Mouse (Mus musculus): ENCODE results near the gene Map3k11.
"Not testable (repeated sequence)": the region's sequence is repeated elsewhere in the genome, so short reads cannot be mapped to it uniquely, and the experiment has no call there.

Gene Map3k11

DNA sequence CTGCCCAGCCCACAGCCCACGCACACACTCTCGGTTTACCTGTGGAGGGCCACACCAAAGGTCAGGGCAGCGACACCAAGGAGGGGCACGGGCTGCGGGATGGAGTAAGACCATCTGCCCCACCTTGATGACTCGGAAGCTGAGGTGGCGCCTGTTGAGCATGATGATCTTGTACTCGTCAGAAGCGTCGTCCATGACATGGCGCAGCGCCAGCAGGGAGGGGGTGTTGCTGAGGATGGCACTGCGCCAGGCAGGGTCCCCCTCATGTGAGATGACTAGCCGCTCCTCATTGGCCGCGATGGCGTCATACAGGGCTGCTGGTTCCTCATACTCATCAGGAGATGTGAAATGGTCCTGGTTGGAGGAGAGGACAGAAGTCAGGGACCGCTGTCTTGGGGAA is 22.2 kb upstream of the Map3k11 start:
- no peak for DNase-seq (ENCODE audit: low read depth)

DNA sequence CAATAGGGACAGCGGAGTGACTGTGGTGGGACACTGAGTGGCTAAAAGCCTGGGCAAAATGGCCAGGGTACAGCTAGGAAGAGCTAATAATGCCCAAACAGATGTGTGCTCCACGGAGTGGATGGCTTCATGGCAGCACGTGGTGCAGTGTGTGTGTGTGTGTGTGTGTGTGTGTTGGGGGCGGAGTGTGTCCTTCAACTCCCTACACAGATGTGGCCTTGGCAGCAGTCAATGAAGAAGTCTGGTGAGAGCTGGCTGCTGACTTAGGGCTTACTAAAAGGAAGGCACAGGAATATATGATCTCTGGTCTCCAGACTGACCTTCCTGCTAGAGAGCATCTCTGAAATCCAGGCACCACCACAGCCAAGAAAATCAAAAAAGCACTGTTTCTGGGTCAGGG is 20.2 kb upstream of the Map3k11 start:
- no peak for DNase-seq (ENCODE audit: low read depth)

DNA sequence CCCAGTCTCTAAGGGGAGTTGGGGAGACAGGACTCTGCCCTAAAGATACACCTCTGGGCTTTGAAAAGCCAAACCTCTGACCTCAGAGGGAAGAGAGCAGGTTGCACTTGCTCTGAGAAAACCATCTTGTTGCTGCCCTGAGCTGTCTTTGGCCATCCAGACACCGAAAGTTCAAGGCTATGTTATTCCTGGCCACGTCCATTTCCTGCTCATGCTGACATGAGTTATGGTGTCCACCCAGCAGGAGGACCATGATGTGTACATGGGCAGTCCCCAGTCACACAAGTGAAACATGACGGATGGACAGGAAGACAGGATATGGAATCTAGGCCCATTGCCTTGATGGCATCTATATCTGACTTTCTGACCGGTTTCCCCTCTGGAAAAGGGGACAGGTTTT is 8.1 kb upstream of the Map3k11 start:
- no peak for DNase-seq (ENCODE audit: low read depth)

DNA sequence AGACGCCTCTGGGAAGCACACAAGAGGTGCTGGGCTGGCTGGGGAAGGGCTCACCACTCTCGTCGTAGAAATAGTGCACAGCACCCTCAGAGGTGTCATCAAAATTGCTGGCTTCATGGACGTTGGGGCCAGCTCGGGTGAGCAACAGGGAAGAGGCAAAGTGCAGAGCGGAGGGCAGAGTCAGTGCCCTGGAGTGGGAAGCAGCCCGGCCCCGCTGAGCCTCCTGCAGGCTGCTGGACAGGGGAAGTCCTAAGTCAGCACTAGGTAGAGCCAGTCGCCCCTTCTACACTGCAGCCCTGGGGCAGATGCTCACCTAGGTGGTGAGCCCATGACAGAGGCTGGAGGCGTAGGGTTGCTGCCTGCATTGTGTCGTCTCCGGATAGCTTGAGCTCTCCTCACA is 4.3 kb upstream of the Map3k11 start:
- no peak for DNase-seq (ENCODE audit: low read depth)

DNA sequence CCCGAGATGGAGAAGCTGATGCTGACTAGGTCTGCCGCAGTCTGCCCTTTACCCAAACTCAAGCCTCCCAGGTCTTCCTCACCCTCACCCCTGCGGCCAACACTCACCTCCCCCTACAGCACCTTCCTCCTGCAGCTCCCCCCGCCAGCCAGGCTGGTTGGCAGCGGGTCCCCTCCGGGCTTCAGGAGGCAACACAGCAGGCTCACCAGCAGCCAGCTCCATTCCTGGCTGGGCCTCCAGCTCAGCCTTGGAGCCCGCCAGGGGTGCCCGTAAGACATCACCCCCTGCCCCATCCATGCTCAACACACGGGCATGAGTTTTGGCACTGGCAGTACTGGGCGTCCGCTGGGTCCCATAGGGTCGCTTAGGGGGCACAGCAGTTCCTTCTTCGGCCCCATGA is 3.6 kb upstream of the Map3k11 start:
- no peak for DNase-seq (ENCODE audit: low read depth)

DNA sequence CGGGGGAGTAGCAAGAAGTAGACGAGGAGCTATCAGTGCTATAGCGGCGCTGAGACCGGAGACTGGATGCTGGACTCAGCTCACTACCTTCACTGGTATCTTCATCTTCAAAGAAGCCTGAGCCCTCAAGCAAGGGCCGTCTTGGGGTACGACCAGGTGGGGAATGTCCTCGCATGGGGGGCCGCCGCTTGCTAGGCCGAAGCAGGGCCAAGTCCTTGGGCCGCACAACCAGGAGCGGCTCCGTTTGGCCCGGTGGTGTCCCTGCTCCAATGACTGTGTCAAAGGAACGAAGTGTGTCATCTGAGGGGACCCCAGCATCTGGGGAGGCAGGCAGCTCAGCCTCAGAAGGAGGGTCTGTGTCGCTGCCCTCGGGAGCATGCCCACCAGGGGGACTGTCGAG is 3.1 kb upstream of the Map3k11 start:
- DNase-seq (ENCODE audit: low read depth): no peak

DNA sequence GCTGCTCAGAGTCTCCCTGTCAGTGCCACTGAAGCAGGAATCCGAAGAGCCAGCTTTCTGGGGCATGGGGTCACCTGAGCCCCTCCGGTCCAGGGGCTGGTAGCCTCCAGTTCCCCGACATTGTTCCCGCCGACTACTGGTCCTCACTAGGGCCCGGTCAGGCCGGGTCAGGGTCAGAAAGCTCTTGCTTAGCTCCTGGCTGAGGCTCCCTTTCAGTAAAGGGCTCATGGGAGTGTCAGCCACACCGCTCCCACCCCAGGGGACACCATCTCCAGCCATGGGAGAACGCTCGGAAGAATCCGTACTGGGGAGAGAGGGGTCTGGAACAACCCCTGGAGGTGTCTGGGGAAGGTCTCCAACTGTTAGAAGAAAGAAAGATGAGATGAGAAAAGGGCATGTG is 2.7 kb upstream of the Map3k11 start:
- no peak for DNase-seq (ENCODE audit: low read depth)

DNA sequence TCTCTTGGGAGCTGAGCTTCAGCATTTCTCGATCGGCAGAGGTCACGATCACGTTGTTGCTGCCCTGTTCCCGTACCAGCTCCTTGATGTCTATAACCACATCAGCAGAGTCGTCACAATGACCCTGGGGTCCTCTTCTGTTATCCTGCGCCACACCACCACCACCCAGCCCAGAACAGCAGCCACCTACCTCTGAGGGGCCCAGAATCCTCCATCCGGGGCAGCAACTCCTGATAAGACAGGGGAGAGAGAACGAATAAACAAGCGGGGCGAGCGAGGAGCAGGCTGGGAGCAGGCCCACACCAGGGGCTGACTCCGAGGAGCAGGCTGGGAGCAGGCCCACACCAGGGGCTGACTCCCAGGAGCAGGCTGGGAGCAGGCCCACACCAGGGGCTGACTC is 2.1 kb upstream of the Map3k11 start:
- DNase-seq (ENCODE audit: low read depth): no peak

DNA sequence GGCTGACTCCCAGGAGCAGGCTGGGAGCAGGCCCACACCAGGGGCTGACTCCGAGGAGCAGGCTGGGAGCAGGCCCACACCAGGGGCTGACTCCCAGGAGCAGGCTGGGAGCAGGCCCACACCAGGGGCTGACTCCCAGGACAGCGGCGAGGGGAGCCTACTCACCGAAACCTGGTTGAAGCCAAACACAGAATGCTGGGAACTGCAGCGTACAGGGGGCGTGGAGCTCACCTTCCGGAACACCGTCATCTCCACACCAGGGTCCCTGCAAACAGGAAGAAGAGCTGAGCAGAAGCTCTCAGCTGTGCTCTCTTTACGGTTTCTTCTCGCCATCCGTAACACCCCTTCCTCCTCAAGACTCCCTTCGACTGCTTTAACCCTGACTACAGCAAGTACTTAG is 1.6 kb upstream of the Map3k11 start:
- not testable (repeated sequence) for DNase-seq (ENCODE audit: low read depth)

DNA sequence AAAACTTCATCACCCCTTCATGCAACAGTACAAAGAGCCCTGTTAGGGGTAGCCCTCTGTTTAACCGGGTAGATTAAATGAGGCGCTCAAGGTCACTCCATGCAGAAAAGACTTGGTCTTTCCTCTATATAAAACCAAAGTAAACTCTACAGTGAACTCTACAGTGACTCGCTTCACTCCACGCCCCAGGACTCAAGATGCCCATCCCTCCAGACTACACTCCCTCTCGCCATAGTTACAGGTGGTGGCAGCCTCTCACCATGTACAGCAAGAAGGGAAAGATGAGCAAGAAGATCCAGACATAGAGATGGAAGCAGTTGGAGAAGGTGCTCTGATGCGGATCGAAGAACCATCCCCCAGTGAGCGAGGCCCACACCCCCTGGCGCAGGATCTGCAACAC is 804 bp upstream of the Map3k11 start:
- DNase-seq (ENCODE audit: low read depth): peak; percentile 35

DNA sequence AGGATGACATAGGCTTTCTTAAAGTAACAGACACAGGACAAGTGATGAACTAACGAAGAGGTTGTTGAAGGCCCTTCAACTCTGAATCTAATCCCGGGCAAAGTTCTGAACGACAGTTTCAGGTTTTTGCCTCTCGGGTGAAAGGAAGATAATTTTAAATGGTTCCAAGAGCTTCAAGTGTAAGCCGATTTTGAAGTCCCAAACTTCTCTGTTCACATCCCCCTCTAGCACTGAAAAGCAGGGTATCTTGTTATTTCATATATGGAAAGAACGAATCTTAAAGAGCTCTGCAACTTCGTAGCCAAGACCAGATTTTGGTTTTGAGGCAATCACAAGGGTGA is 516 bp downstream of the Map3k11 start:
- DNase-seq (ENCODE audit: low read depth): no peak

DNA sequence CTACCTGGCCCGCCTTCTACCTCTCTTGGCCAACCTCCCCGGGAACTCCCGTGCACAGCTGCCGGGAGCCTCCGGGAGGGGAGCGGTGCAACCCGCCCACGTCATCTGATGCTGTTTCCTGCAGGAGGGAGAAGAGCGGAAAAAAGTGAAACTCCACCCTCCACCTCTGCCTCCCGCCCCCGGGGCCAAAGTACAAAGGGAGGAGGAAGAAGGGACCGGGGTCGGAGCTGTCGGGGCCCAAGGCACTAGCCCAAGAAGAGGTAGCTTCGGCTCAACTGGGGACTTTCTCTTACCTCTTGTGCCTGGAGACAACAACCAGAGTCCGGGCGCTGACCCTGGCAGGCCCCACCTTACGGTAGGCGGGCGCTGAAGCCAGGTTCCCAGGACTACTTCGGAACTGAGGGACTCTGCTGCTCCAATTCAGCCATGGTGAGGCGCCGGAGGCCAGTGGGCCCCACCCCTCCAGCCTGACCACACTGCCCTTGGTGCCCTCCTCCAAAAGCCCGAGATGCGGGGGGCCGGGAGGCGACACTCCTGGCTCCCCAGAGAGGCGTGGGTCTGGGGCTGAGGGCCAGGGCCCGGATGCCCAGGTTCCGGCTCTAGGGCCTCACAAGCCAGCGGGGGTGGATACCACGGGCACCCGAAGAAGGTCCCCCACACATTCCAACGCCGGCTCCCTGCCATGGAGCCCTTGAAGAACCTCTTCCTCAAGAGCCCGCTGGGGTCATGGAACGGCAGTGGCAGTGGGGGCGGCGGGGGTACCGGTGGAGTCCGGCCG is 1.2 kb downstream of the Map3k11 start:
- DNase-seq (ENCODE audit: low read depth): peak; percentile 91

DNA sequence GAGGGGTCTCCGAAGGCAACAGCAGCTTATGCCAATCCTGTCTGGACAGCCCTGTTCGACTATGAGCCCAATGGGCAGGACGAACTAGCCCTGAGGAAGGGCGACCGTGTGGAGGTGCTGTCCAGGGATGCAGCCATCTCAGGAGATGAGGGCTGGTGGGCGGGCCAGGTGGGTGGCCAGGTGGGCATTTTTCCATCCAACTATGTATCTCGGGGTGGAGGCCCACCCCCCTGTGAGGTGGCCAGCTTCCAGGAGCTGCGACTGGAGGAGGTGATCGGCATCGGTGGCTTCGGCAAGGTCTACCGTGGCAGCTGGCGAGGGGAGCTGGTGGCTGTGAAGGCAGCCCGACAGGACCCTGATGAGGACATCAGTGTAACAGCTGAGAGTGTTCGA is 1.8 kb downstream of the Map3k11 start:
- peak; percentile 22 for DNase-seq (ENCODE audit: low read depth)

DNA sequence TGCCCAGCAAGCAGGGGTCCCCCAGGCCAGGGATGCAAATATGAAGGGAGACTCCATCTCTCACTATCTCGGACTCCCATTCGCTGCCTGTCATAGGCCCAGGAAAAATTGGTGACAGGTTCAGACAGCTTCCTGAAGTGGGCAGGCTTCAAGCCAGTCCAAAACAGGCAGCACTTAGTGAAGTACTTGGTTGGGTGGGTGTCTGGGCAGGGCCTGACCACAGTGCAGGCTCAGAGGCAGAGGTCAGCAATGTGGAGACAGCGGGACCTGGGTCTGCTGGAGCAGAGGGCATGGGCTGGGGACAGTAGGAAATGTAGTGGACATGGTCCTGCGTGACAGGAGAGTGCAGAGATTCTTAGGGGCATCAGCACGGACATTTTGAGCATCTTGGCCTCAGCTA is 3.1 kb downstream of the Map3k11 start:
- DNase-seq (ENCODE audit: low read depth): no peak

DNA sequence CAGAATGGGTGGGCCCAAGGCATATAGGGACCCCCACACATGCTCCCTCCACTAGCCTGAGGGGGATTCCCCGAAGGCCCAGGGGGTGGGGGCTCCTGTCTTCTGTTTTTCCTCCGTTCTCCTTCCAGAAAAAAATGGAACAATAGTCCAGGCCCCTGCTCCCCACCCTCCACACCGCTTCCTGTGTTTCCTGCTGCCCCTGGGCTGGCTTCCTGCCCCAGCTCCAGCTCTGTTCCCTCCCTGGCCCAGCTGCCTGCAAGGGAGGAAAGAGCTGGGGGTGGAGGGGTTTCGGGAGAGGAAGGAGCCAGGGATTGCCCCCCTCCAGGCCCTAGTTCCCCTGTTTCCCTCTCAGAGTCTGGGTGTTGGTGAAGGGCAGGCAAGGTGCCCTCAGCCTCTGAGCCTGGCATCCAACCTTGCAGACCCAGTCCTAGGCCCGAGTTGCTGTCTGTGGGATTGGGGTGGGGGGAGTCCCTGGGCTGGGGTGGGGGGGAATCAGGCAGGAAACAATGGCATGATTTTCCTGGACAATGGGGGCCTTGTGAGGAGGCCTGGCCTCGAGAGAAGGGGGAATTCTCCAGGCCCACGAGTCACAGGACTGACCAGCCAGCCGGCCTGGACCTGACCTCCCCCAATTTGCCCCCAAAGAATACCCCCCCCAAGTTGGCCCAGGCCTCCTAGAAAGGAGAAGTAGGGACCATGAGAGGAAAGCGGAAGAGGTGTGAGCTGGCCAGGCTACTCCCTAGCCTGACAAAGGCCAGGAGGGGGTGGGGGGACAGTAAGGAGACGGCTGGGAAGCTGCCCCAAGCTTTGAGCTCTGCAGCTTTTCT is 3.8 kb downstream of the Map3k11 start:
- no peak for DNase-seq (ENCODE audit: low read depth)

DNA sequence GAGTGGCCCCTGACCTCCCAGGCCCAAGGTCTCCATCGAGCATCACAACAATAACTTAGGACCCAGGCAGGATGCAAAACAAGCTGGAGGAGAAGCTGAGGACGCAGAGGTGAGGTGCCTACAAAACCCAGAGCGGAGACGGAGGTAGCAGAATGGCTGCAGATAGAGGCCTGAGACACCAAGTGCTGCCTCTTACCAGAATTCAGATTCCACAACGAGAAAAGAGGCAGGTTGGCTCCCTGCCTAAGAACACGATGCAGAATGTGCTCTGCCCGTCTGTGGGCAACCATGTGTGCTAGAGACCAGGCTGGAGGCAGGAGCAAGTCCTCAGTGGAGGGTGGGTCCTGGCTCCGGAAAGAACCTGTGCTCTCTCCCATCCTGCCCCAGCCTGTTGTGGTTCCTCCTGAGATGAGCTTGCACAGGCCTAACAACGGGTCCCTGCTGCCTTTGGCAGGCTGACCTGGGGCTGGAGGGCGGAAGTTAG is 4.4 kb downstream of the Map3k11 start:
- DNase-seq (ENCODE audit: low read depth): no peak

DNA sequence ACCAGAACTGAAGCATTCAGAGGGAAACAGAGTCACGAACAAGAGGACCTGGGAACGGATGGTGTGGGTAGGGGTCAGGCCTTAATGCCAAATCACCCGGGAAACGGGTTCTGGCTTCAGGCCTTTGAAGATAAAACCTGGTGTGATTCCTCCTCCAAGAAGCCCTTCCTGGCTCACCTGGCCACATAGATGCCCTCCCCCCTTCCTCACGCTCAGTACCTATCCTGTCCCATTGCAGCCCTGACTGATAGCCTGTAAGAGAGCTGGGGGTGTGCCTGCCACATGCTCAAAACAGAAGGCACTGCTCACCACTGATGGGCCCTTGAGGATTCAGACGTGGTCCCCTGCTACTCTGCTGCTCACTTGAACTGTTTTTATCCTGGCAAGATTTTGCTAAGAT is 5.3 kb downstream of the Map3k11 start:
- DNase-seq (ENCODE audit: low read depth): no peak

DNA sequence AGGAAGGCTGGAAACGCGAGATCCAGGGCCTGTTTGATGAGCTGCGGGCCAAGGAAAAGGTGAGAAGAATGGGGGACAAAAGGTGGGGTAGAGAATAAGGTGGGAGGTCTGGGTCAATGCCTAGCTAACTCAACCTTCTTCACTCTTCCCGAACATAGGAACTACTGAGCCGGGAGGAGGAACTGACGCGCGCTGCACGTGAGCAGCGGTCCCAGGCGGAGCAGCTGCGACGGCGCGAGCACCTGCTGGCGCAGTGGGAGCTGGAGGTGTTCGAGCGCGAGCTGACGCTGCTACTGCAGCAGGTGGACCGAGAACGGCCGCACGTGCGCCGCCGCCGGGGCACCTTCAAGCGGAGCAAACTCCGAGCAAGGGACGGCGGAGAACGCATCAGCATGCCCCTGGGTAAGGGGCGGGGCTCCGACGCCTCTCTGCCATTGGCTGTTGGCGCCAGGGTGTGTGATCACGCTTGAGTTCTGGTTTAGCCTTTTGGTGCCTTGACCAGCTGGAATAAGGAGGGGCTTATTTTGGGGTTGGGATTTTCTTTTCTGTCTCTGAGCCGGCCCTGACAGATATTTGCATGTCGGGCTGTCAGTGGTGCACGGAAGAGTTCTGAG is 7.4 kb downstream of the Map3k11 start:
- DNase-seq (ENCODE audit: low read depth): no peak

DNA sequence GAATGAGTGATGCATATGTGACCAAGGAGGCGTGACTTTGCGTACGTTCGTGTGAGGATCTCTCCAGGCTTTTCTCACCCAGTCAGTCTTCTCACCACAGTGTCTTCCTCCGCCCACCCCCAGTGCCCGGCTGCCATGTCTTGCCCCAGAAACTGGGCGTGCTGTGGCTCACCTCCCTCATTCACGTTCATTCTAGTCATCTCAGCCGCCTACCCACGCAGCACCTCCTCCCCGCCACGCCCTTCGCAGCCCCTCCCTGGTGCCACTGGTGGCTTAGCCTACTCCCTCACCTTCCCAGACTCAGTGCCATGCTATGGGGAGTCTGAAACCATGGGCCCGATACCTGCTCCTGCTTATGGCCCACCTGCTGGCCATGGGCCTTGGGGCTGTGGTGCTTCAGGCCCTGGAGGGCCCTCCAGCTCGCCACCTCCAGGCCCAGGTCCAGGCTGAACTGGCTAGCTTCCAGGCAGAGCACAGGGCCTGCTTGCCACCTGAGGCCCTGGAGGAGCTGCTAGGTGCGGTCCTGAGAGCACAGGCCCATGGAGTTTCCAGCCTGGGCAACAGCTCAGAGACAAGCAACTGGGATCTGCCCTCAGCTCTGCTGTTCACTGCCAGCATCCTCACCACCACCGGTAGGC is 15.7 kb downstream of the Map3k11 start, which contains the start of gene Kcnk7:
Gene Kcnk7 (plus strand): TSS at position 205 of the 638 bp plus-strand sequence.
- no peak for DNase-seq (ENCODE audit: low read depth)

DNA sequence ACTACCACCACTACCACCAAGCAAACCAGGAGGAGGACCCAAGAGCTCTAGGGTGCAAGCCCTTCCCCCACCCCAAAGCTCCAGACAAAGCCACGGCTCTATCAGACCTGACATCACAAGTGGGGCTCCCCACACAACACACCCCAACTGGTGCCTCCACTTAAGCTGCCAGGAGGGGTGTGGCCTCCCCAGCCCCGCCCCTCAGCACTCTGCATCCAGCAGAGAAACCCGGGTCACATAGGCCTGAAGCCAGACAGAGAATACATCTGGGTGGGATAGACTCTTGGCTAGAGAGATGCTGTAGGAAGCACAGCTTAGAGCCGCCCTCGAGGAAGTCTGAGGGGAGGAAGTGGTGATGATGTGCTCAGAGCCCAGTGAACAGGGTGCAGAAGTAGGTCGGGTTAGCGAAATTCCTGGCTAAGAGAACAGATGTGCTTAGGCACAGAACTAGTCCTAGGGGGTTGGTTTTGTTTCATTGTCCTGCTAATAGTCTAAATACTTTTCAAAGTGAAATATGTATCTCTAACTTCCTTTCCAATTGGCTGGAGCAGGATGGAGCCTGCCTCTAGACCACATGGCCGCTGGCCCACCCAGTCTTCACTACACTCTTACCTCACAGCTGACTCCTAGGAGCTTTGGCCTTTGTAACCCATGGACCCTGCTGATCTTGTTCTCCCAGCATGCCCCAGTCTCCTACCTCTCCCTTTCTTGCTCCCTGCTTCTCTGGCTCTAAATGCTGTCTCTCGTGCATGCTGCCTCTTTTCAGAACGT is 16.4 kb downstream of the Map3k11 start:
- DNase-seq (ENCODE audit: low read depth): peak; percentile 79

DNA sequence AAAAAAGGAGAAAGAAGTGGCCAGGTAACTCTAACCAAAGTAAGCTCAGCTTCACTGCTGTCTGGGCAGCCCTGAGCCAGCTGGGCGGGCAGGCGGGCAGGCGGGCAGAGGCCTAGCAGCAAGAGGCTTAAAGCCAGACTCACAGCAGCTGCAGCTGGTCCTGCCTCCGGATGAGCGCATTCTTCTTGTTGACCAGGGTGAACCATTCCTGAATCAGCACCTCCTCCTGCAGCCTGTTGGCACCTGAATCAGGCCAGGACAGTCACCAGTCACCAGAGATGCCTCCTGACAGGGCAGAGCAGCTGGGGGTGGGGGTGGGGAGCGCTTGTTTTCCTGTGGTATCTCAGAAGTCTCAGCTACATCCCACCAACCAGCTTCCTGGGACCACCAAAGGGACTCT is 21.5 kb downstream of the Map3k11 start:
- no peak for DNase-seq (ENCODE audit: low read depth)

DNA sequence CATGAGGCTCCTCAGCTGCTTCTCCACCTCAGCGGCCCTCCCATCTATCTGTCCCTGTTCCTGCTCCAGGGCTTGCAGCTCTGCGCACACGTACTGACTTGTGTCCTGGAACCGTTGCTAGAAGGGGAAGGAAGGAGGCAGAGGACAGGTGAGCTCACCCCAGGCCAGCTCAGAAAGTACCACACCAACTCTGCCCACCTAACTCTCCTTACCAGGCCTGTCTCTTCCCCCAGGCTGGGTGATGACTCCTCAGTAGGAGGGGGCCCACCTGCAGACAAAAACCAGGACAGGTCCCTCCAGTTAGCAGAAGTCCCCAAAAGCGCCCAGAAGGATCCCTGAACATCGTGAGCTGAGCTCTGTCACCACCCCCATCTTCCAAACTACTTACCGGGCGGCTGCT is 22.0 kb downstream of the Map3k11 start:
- DNase-seq (ENCODE audit: low read depth): no peak
